8 mouse cellular contexts compared by ENCODE assay signal in the genomic region with DNA sequence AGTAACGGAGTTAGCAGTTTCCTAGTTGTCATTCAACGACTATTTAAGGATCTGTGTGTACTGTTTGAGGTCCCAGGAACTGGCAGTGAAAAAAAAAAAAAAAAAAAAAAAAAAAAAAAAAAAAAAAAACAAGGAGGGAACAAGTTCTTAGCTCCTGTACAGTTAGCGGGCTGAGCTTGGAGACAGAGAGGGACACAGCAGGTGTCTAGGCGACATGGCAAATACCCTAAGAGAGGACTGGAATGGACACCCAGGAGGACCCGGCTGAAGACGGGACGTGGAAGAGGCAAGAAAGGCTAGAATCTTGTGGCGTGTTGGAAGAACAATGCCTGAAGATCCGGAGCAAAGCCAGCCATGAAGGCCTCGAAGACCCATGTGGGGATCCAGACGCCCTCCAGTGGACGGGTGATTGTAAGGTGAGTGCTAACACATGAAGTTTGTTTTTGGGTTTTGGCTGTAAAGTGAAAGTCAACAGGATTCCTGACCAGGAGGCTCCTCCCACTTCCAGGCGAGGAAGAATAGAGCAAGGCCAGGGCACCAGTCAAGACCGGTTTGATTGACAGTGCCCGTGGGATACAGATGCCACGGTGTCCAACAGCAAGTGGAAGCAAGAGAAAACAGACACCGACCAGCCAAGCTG. TPM values are rescaled to one million over a fixed set of nuclear protein-coding genes. Genes with fewer than 3 reads are reported as not detected.
DNase-seq lines count a peak whose midpoint lies in the region; ATAC-seq lines count a peak whose summit lies in the region.

No protein-coding gene starts in this region.

- no peak for ATAC-seq in midbrain, embryonic 12.5 days (ENCODE audit: low FRiP score, low read depth)
- no peak for ATAC-seq in midbrain, embryonic 14.5 days (ENCODE audit: low FRiP score, low TSS enrichment)
- ATAC-seq in intestine, embryonic 14.5 days (replicated peaks; ENCODE audit: low FRiP score, low TSS enrichment, low read depth), result 0 out of 2 replicates have a peak, but pooled peaks have one; percentile 53
- peak; percentile 62; the same call in 1 of the 2 replicates for ATAC-seq in liver, embryonic 15.5 days (ENCODE audit: insufficient read depth)

- peak overlapping the region; percentile 13; the same call in 1 of the 2 replicates for H3K4me2 ChIP-seq in midbrain, embryonic 12.5 days (replicated peaks)
- H3K4me2 ChIP-seq in midbrain, embryonic 14.5 days (ENCODE audit: low read length), result no peak overlapping the region
- peak overlapping the region; percentile 36 for H3K4me2 ChIP-seq in intestine, embryonic 14.5 days (ENCODE audit: low read length)
- H3K4me2 ChIP-seq in liver, embryonic 15.5 days, result peak overlapping the region; percentile 56

- no peak overlapping the region for H3K4me3 ChIP-seq in midbrain, embryonic 12.5 days
- no peak overlapping the region for H3K4me3 ChIP-seq in midbrain, embryonic 14.5 days (replicated peaks; ENCODE audit: low read depth, low read length)
- H3K4me3 ChIP-seq in intestine, embryonic 14.5 days (ENCODE audit: low read depth, low read length), result no peak overlapping the region
- peak overlapping the region; percentile 40 for H3K4me3 ChIP-seq in liver, embryonic 15.5 days (replicated peaks)

- H3K9me3 ChIP-seq in midbrain, embryonic 12.5 days, result no peaks in the 10 kb centered on the region
- no peaks in the 10 kb centered on the region for H3K9me3 ChIP-seq in midbrain, embryonic 14.5 days (ENCODE audit: control insufficient read depth, low read length)
- H3K9me3 ChIP-seq in intestine, embryonic 14.5 days (ENCODE audit: control insufficient read depth, low read length), result no peaks in the 10 kb centered on the region
- no peaks in the 10 kb centered on the region for H3K9me3 ChIP-seq in liver, embryonic 15.5 days (replicated peaks)

- no peak for DNase-seq in midbrain, embryonic 14.5 days
- DNase-seq in embryo, embryonic 9.5 days (ENCODE audit: extremely low spot score), result peak; percentile 49
- DNase-seq in intestine, embryonic 14.5 days (ENCODE audit: low spot score), result no peak
- DNase-seq in thymus, postnatal 14 days, result peak; percentile 39
- DNase-seq in right cerebral cortex, postnatal 36 days (ENCODE audit: low spot score in 2 of 2), result no peak
- DNase-seq in right cerebral cortex, postnatal 25 days, result no peak

- H3K27ac ChIP-seq in midbrain, embryonic 12.5 days (replicated peaks), result no peak overlapping the region
- H3K27ac ChIP-seq in midbrain, embryonic 14.5 days (replicated peaks; ENCODE audit: low read depth, low read length), result no peak overlapping the region
- H3K27ac ChIP-seq in intestine, embryonic 14.5 days (ENCODE audit: low read depth), result no peak overlapping the region
- H3K27ac ChIP-seq in liver, embryonic 15.5 days (replicated peaks), result no peak overlapping the region

- peaks cover 4% of the 10 kb centered on the region for H3K4me1 ChIP-seq in midbrain, embryonic 12.5 days
- H3K4me1 ChIP-seq in midbrain, embryonic 14.5 days (ENCODE audit: control insufficient read depth, insufficient read depth, low read length), result no peaks in the 10 kb centered on the region
- no peaks in the 10 kb centered on the region for H3K4me1 ChIP-seq in intestine, embryonic 14.5 days (replicated peaks; ENCODE audit: control insufficient read depth, insufficient read depth, low read length)
- 0 out of 2 replicates have a peak, but pooled peaks cover 2% of the 10 kb centered on the region for H3K4me1 ChIP-seq in liver, embryonic 15.5 days (replicated peaks)

- H3K36me3 ChIP-seq in midbrain, embryonic 12.5 days, result no peaks in the 10 kb centered on the region
- no peaks in the 10 kb centered on the region for H3K36me3 ChIP-seq in midbrain, embryonic 14.5 days (ENCODE audit: control insufficient read depth, insufficient read depth, low read length)
- H3K36me3 ChIP-seq in intestine, embryonic 14.5 days (ENCODE audit: control insufficient read depth, insufficient read depth, low read length), result no peaks in the 10 kb centered on the region
- H3K36me3 ChIP-seq in liver, embryonic 15.5 days (replicated peaks), result no peaks in the 10 kb centered on the region

- WGBS in midbrain, embryonic 12.5 days, result 32% methylated on average over 17 of the region's 17 CpGs
- WGBS in midbrain, embryonic 14.5 days, result 25% methylated on average over 17 of the region's 17 CpGs
- WGBS in intestine, embryonic 14.5 days, result 33% methylated on average over 17 of the region's 17 CpGs
- 22% methylated on average over 17 of the region's 17 CpGs for WGBS in liver, embryonic 15.5 days (ENCODE audit: insufficient replicate concordance)

- H3K9ac ChIP-seq in midbrain, embryonic 12.5 days (replicated peaks), result no peak overlapping the region
- H3K9ac ChIP-seq in midbrain, embryonic 14.5 days (replicated peaks; ENCODE audit: low read length), result no peak overlapping the region
- no peak overlapping the region for H3K9ac ChIP-seq in intestine, embryonic 14.5 days (ENCODE audit: low read length)
- no peak overlapping the region for H3K9ac ChIP-seq in liver, embryonic 15.5 days

- H3K27me3 ChIP-seq in midbrain, embryonic 12.5 days, result peaks cover 28% of the 10 kb centered on the region
- H3K27me3 ChIP-seq in midbrain, embryonic 14.5 days (ENCODE audit: control insufficient read depth, insufficient read depth, low read length), result no peaks in the 10 kb centered on the region; the same call in 1 of the 2 replicates
- H3K27me3 ChIP-seq in intestine, embryonic 14.5 days (replicated peaks; ENCODE audit: control insufficient read depth, insufficient read depth, low read length), result peaks cover 7% of the 10 kb centered on the region
- peaks cover 9% of the 10 kb centered on the region; the same call in 1 of the 2 replicates for H3K27me3 ChIP-seq in liver, embryonic 15.5 days

RNA-seq across cellular contexts. Expression of a gene that starts 8.6 kb away (rescaled TPM):
- 2.0 TPM in 2 replicates for polyA plus RNA-seq in midbrain, embryonic 12.5 days (2016; fragmentation: Nextera tagmentation; extraction: Ambion mirVana)
- 0.16 TPM in 1 of 2 replicates, not detected in the other for polyA plus RNA-seq in midbrain, embryonic 14.5 days (2014; fragmentation: Nextera tagmentation; extraction: Ambion mirVana)
- polyA plus RNA-seq in intestine, embryonic 14.5 days (2014; fragmentation: Nextera tagmentation; extraction: Ambion mirVana), result 34.5 and 41.3 TPM in 2 replicates
- polyA plus RNA-seq in liver, embryonic 15.5 days (2015; fragmentation: Nextera tagmentation; extraction: Ambion mirVana), result 8.8 and 9.3 TPM in 2 replicates

RNA-seq across cellular contexts. Expression of a gene that starts 47.0 kb away (rescaled TPM):
- 7.0 TPM in 2 replicates for polyA plus RNA-seq in midbrain, embryonic 12.5 days (2016; fragmentation: Nextera tagmentation; extraction: Ambion mirVana)
- 6.8 and 8.7 TPM in 2 replicates for polyA plus RNA-seq in midbrain, embryonic 14.5 days (2014; fragmentation: Nextera tagmentation; extraction: Ambion mirVana)
- 8.0 and 8.3 TPM in 2 replicates for polyA plus RNA-seq in intestine, embryonic 14.5 days (2014; fragmentation: Nextera tagmentation; extraction: Ambion mirVana)
- polyA plus RNA-seq in liver, embryonic 15.5 days (2015; fragmentation: Nextera tagmentation; extraction: Ambion mirVana), result 1.9 and 2.4 TPM in 2 replicates

Comparison
In these comparisons a context has a peak if more than half of its experiments do, and no peak if none do; other contexts are left out.
1. ATAC-seq: peak in intestine, embryonic 14.5 days (single experiment) and liver, embryonic 15.5 days (single experiment); none in midbrain, embryonic 12.5 days (single experiment) and midbrain, embryonic 14.5 days (single experiment).
2. DNase-seq: peak in embryo, embryonic 9.5 days (single experiment) and thymus, postnatal 14 days (single experiment); none in midbrain, embryonic 14.5 days (single experiment), intestine, embryonic 14.5 days (single experiment), right cerebral cortex, postnatal 36 days (0 of 2) and right cerebral cortex, postnatal 25 days (single experiment).